Mouse (Mus musculus) inflammation-experienced regulatory T-cells, adult 6 months (primary cell): ENCODE results near the gene Phldb2. TPM values are rescaled to one million over a fixed set of nuclear protein-coding genes. Genes with fewer than 3 reads are reported as not detected.
A peak's percentile ranks its signal among the peaks of the same experiment; 100 is the strongest.

Experiments
- ATAC-seq: one replicate; pipeline ENCODE4 v1.8.0; 2017
- polyA plus RNA-seq, 3 experiments: library from polyadenylated mRNA; unstranded; fragments of 100-300 nt; shearing (Covaris generic); gene quantifications; one replicate each; pipeline ENCODE4 v1.2.1; 2017

The Phldb2 gene
- polyA plus RNA-seq, 3 experiments from 2014 or later, result 0.15 TPM; not detected in 2

DNA sequence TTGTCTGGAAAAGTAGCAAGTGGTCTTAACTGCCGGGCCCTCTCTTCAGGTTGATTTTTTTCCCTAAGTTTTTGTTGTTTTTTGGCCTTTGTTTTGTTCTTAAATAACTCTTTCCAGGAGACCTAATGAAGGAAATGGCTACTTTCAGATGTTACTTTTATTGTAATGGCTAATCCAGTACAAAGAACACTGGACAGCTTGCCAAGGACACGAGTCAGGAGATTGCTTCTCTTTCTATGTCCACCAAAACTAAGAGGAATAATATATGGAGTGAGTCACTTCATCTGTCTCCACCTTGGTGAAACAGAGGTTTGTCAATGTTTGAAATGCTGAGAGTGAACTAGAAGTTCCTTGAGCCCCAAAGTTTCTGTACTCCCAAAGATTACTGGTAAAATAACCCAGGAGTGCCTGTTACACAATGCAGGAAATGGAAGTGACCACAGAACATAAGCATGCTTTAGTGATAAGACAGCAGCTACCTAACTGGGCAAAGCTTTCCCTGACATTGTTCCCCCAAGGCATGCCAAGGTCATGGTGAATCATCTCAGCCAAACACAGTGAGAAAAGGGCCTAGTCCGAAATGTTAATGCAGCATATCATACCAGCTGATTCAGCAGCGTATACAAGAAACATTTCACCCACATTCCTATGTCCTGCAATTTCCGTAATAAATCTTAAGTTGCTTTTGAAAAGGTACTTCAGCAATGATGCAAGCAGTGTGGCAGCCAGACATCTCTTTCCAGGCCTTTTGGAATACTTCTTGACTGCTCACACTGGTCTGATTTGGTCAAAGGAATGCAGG lies 115.7 kb downstream of the Phldb2 start:
- no peak for ATAC-seq

- no peak for ATAC-seq
Measured at GRCm38 (mm10) chr16:45832747-45833108, 120.7 kb downstream of the Phldb2 start.

GRCm38 (mm10) chr16:45832061-45832746 lies 121.2 kb downstream of the Phldb2 start:
- no peak for ATAC-seq

GRCm38 (mm10) chr16:45831094-45831872 lies 122.1 kb downstream of the Phldb2 start:
- ATAC-seq, result no peak

DNA sequence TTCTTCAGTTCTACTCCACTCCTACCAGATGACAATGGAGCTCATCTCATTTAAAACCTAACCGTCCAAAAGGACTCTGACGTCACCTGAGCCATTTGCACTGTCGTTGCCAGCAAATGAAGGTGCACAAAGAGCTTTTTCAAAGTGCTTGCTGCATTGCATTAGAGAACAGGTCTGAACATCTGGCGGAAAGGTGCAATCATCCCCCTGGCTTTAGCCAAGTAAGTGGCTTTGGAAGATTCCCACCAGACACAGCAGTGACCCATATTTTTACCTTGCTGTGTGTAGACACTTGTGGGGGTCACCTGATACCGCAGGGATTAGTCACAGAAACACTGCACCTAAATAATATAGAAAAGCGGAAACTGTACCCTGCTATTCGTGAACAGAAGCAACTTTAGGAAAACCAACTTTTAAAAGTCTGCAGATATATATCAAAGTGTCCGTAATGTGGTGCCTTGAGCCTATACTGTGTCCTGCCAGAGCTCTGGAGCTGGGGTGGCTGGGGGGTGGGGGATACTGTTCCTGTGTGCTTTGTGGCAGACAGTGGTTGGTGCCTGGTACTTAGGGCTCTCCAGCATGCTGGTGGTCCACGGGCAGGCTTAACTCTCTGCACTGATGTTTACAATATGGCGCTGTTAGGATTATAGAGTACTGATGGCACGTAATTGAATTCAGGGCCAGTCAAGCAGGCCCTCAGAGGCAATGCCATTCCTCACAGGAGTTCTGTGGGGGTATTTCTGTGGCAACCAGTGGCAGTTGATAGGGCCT lies 123.1 kb downstream of the Phldb2 start:
- ATAC-seq, result no peak

GRCm38 (mm10) chr16:45825309-45825708 lies 128.1 kb downstream of the Phldb2 start:
- no peak for ATAC-seq

DNA sequence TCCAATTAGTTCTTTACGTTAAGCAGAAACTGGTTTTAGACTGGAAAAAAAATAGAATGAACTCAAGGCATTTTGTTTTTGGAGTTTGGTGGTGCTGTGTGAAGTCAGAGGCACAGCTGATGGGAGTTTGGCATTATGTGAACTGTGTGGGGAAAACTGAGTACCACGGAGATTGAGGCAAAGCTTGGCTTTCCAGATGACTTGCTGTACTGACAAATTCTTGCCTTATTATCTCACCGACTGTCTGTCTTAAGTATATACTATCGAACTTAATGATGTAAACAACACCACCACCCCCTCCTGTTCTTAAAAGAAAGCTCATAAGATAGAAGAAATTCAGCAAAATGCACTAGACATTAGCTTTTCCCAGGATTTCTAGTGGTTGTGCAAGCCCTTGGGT lies 129.4 kb downstream of the Phldb2 start:
- ATAC-seq, result no peak

DNA sequence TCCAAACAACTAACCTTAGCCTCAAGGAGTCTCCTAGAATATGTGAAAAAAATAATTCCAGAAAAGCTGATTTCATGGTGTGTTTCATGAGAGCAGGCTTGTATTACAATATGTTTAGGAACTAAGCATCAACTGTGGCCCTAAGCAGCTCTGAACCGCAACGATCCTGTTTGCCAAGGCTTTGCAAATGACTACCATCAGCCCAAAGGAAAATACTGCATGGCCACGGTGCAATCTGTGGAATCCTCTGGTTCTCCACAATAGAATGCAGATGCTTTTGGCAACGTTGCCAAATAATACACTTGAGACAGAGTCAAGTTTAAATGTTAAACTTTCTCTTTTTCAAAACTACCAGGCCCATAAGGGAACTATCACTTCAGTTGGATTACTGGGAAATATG lies 133.5 kb downstream of the Phldb2 start:
- ATAC-seq, result no peak

GRCm38 (mm10) chr16:45817795-45818194 lies 135.6 kb downstream of the Phldb2 start:
- no peak for ATAC-seq

DNA sequence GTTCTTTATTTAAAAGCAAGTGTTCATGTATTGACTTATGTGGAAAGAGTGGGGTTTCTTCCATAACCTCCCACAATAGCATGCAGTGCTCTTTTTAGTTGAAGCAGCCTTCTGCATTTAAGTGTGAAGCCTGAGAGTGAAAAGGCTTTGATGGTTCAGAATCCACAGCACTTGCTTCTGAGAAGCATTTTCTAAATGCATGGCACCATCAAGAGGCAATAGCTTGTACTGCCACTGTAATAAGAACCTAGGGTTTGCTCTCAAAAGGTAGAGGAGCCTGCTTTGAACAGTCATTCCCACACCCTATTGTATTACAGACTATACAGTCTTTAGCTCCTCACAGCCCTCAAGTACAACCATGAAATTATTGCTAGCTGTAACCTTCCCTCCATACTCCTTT lies 136.7 kb downstream of the Phldb2 start:
- no peak for ATAC-seq

GRCm38 (mm10) chr16:45814611-45815010 lies 138.8 kb downstream of the Phldb2 start:
- no peak for ATAC-seq

- ATAC-seq, result no peak
Measured at GRCm38 (mm10) chr16:45811788-45812187, 141.6 kb downstream of the Phldb2 start.

DNA sequence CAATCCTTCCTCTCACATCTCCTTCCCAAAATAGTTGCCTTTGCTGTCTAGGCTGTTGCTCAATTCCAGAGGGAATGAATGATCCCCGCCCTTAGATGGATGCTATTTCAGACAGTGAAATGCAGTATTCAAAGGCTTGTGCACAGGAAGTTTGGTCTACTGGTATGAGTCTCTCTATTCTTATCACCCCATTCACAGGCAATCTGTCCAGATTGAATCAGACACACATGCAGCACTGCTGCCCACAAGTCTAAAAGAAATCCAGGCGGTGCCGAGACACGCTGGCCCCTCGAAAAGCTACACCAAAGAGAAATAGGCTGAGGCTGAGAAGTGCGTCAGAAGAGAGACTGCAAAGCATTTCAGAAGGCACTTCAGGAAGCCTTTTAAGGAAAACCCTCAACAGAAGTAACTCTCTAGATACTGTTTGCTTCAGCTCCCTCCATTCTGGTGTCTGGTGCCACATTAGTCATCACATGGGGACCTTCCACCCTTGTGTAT lies 142.5 kb downstream of the Phldb2 start:
- no peak for ATAC-seq

DNA sequence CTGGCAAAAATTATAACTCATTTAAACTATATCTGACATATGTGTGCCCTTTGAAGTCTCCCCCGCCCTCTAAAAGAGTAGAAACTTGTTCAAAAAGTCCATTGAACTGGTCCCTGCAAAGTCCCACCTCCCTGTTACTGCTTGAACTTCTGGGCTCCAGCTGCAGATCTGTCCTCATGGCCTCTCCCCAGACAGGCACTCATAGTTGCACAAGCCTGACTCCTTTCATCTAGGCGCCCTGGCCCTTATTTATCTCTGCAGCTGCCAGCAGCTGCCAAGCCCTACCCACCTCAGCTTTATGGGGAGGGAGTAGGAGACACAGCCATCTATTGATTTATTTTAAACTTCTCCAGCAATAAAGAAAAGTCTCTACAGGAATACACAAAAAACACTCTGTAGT lies 143.2 kb downstream of the Phldb2 start:
- ATAC-seq, result no peak

DNA sequence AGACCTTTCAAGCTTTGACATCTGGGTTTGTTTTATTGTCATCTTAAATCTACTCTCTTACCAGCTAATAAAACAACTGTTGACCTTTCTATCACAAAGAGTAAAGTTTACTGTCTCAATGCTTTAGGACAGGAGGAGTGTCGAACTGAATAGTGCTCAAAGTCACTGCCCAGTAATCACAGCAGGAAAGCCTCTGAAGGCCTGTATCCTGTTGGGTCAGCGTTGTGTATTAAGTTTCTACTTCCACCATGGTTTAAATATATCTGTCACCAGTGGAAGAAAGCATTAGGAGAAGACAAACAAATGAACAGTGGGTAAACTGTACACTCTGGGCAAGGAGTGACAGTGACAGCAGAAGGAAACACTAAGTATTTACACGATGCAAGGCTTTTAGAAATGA lies 148.7 kb downstream of the Phldb2 start:
- no peak for ATAC-seq

- ATAC-seq, result no peak
Measured at GRCm38 (mm10) chr16:45800406-45800805, 153.0 kb downstream of the Phldb2 start.

DNA sequence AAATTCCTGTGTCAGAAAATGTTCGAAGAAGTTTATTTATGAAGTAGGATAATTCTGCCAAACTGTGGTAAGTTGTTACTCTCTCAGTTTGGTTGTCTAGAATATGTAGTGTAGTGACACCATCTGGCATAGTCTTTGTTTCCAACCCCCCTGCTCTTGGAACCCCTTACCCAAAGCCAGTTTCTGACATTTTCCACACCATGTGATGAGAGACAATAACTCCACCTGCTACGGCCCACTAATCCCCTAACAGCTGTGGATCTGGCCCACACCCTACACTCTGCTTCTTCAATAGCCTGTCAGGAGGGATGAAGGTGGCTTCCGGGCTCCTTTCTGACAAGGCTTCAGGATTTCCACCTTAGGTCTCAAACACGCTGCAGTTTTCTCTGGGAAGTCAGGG lies 154.2 kb downstream of the Phldb2 start:
- no peak for ATAC-seq

DNA sequence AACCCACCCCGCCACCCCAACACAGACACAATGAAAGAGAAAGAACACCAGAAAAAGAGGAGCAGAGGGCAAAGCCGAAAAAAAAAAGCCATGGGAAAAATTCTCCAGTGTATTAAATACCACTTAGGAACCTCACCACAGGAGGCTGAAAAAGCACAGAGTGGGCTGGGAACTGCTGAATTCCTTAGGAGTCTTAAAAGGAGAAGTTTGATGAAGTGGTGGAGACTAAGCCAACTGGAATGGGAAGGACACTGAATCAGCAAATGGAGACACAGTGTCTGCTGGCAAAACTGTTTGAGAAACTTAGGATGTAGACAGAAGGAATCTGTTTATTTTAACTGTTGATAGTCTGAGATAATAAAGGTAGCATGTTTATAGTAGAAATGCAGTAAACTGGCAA lies 154.8 kb downstream of the Phldb2 start:
- no peak for ATAC-seq

DNA sequence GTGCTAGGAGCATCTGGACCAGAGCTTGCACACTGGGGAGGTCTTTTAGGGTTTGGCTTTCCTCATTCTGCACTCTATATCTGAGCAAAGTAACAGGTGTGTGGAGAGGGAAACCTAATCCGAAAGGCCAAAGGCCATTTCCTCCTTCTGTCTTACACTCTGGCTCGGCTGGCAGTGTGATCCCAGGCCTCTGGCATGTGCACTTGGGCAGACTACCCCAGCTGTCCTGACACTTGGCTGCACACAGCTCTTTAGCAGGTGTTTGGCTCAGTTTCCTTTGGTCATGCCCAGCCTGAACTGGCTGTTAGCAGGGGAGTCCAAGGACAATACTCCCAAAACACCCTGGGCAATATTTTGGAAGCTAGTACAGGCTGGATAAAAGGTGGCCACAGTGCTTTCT lies 156.6 kb downstream of the Phldb2 start:
- no peak for ATAC-seq

DNA sequence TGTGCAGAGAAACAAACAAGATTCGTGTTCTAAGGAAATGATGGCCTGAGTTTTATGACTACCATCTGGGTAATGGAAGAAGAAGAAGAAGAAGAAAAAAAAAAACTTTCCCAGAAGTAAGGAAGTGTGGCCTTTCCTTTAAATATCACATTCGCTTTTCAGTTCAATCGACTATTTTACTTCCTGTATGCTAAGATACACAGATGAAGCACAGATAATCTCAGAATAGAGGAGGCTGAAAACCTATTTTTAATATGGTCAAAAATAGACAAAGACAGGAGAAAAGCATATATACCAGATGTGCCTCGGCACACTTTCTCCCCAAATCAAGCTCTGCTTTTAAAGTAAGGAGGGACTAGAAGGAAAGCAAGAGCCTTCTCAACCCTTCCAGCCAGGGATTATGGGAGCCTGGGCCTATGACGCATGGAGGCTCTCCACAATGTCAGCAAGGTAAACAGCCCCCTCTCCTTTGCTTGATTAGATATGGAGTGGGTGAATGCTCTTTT lies 158.2 kb downstream of the Phldb2 start:
- ATAC-seq, result peak; percentile 61

GRCm38 (mm10) chr16:45792781-45793180 lies 160.6 kb downstream of the Phldb2 start:
- no peak for ATAC-seq

DNA sequence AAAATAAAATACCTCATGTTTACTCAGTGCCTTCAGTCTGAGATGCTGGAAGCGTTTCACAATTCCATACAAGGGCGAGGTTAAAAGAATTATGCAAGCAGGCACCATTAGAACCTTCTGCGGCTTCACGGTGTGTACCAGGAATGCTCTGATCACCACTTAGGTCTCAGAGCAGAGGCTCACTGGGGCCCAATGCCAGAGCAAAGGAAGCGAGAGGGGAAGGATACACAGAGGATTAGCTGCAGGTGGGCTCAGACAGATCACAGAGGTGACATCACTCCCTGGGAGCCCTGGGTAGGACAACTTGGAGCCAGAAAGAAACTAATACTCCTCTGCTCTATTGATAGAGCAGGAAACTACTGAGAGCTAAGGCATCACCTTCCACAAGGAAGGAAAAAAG lies 162.1 kb downstream of the Phldb2 start:
- ATAC-seq, result no peak
